Mouse (Mus musculus): ENCODE measurements around the gene Atp6ap2.
"Not testable (repeated sequence)": the region's sequence is repeated elsewhere in the genome, so short reads cannot be mapped to it uniquely, and the experiment has no call there.

Gene Atp6ap2

DNA sequence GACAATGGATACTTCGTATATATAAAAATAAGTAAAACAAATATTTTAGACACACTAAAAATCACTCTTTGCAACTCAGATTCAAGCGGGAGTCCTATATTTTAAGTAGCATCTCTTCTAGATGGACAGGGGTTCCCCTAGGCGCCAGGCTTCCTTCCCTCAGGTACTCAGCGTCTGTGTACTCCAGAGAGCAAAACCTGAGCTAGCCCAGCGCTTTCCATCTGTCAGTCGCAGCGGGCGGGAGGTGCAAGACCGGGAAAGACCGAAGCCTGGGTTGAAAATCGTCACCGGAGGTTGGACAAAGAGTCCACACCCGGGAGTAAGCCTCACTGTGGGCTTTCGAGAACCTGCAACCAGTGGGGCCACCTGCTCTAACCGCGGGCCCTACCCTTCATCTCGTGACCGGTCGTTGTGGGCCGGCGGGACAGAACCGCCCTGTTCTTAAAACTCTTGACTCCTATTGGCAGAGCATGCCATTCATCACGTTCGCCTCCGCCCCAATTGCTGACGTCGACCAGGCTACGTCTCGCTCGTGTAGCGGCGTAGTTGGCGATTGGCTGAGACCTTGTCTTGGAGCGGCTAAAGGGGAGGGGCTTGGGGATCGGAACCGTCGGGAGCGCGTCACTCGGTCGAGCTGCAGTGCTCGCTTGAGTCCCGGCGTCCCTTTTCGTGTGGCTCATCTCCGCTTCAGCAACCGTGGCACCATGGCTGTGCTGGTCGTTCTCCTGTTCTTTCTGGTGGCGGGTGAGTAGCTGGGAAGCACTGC lies at the start of gene Atp6ap2:
Atp6ap2 (plus strand) TSS at position 610 of the 766 bp plus-strand sequence.
- DNase-seq (ENCODE audit: low read depth): peak; percentile 90

- DNase-seq (ENCODE audit: low read depth): no peak
Measured at GRCm38 (mm10) chrX:12544417-12544816, 43.2 kb upstream of the Atp6ap2 start.

- DNase-seq (ENCODE audit: low read depth): no peak
Measured at GRCm38 (mm10) chrX:12557086-12557485, 30.5 kb upstream of the Atp6ap2 start.

DNA sequence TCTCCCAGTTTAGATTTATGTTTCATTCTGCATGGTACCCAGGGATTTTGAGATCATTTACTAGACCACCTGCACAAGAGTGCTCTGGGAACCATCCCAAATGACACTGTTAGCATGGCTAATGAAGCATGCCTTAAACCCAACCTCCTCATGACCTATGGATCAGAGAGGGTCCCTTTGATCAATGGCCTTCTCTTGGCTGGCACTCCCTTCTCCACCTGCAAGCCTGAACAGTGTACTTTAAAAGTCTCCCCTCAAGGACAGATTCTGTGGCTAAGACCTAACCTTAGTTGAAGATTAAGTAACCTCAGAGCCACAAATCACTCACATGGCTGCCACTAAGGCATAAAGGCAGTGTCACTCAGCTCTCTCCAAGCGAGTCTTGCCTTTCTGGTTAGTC lies 16.2 kb upstream of the Atp6ap2 start:
- no peak for DNase-seq (ENCODE audit: low read depth)

GRCm38 (mm10) chrX:12577936-12578335 lies 9.7 kb upstream of the Atp6ap2 start:
- DNase-seq (ENCODE audit: low read depth): no peak

- no peak for DNase-seq (ENCODE audit: low read depth)
Measured at GRCm38 (mm10) chrX:12578339-12578868, 9.2 kb upstream of the Atp6ap2 start.

GRCm38 (mm10) chrX:12583261-12583660 lies 4.3 kb upstream of the Atp6ap2 start:
- no peak for DNase-seq (ENCODE audit: low read depth)

DNA sequence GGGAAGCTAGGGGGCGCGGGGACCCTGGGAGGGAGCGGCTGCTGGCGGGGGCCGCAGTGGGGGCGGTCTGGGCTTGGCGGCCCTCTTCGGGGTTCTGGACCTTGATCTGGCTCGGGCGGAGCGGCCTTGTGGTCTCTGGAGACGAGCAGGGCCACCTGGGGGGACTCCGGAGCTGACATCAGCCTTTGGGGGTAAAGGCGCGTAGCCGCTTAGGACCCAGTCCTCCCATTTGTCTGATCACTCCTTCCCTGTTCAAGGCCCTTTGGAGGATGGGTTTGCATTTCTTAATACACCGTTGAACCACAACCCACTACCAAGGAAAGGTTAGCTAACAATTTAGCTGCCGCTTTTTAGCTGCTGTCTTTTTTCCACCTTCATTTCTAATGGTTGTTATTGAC lies 356 bp downstream of the Atp6ap2 start:
- no peak for DNase-seq (ENCODE audit: low read depth)

GRCm38 (mm10) chrX:12591401-12591943 lies 3.9 kb downstream of the Atp6ap2 start:
- DNase-seq (ENCODE audit: low read depth): no peak

- no peak for DNase-seq (ENCODE audit: low read depth)
Measured at GRCm38 (mm10) chrX:12592011-12592410, 4.4 kb downstream of the Atp6ap2 start.

DNA sequence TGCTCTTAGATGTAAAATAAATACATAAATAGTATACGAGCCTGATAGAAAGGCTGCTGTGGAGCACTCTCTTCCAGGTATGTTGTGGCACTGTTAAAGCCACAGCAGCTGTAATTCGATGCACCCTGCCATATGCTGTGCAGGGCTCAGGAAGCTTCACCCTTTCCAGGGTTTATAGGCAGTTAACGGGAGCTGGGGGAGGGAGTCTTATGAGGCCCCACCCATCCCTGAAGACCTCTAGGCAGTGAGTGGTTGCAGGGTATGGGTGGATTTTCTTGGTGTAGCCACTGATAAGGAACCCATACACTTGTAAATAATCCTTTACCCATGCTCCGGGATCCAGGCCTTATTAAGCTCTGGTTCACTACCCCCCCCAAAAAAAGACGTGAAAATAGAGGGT lies 6.2 kb downstream of the Atp6ap2 start:
- DNase-seq (ENCODE audit: low read depth): no peak

DNA sequence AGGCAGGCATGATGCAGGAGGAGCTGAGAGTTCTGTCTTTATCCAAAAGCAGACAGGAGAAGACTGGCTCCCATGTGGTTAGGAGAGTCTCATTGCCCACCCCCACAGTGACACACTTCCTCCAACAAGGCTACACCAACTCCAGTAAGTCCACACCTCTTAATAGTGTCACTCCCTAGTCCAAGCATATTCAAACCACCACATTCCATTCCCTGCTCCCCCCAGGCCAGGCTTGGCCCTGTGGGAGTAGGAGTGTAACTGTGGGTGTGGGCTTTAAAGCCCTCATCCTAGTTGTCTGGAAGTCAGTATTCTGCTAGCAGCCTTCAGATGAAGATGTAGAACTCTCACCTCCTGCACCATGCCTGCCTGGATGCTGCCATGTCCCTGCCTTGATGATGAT lies 22.9 kb downstream of the Atp6ap2 start:
- DNase-seq (ENCODE audit: low read depth): not testable (repeated sequence)

GRCm38 (mm10) chrX:12611211-12611610 lies 23.6 kb downstream of the Atp6ap2 start:
- no peak for DNase-seq (ENCODE audit: low read depth)

DNA sequence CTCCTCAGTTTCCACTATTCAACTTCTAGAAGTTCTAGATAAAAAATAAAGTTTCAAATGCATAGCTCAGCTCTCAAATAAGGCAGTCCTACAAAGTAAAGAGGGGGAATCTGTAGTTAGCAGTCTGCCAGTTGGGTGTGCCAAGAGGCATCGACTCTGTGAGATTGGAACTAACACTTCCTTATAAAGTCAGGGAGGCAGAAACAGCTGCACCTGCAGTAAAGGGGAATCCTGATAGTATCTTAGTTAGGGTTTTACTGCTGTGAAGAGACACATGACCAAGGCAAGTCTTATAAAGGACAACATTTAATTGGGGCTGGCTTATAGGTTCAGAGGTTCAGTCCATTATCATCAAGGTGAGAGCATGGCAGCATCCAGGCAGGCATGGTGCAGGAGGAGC lies 24.8 kb downstream of the Atp6ap2 start:
- DNase-seq (ENCODE audit: low read depth): not testable (repeated sequence)

DNA sequence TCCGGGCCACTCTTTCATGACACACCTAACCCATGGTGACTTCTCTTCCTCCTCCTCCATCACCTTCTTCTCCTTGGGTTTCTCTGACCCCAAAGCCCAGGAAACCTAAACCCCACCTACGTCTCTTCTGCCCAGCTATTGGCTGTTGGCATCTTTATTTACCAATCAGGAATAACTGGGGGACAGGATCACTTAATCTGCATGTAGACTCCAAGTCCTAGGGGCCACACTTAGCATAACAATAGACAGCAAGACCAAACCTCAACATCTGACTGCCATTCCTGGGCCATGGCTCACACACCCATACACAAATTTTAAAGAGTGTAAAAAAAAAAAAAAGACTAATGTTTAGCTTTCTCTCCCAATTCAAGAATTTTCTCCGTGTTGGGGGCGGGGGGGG lies 37.5 kb downstream of the Atp6ap2 start:
- DNase-seq (ENCODE audit: low read depth): no peak

- no peak for DNase-seq (ENCODE audit: low read depth)
Measured at GRCm38 (mm10) chrX:12644976-12645375, 57.4 kb downstream of the Atp6ap2 start.

GRCm38 (mm10) chrX:12645531-12646304 lies 58.1 kb downstream of the Atp6ap2 start:
- no peak for DNase-seq (ENCODE audit: low read depth)

DNA sequence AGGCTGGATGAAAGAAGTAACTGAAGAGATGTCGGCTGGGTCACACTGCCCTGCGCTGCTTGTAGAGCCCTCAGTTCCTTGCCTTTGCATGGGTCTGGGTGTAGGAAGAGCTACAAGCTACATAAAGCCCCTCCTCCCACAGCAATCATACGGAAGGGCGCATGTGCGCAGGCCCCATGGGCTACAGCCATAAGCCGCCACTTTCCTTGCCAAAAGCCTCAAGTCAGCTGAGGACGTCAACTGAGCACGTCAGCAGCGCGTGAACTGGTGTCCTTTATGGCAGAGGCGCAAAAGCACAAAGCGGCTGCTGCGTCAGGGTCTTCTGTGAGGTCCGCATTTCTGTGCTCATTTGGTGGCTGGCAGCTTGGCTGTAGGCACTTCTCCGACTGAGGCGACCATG lies 64.3 kb downstream of the Atp6ap2 start:
- DNase-seq (ENCODE audit: low read depth): no peak

DNA sequence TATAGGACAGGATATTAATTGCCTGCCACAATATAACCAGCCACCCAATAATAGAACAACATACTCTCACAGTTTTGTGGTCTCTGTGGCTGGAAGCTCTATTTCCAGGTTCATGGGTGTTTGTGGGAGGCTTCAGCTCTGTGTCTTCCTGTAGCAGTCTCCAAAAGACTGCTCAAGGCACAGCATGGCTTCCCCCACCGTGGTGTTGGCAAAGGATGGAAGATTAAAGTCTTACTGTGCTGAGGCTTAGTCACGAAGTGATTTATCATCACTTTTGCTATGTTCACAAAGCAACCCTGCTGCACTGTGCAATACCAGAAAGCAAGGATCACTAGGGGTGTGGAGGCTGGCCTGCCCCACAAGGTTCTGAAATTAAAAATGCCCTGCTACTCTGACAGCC lies 66.3 kb downstream of the Atp6ap2 start:
- no peak for DNase-seq (ENCODE audit: low read depth)

All from fibroblast of lung, adult 2 months (primary cell).